Mouse (Mus musculus) layer of hippocampus, adult 18-20 months (tissue): ENCODE measurements around the gene Gabrb1. TPM values are rescaled to one million over a fixed set of nuclear protein-coding genes. Genes with fewer than 3 reads are reported as not detected.
"Not testable (repeated sequence)": the region's sequence is repeated elsewhere in the genome, so short reads cannot be mapped to it uniquely, and the experiment has no call there.

Source experiments
- DNase-seq, 2 experiments: peaks; one replicate each; pipeline ENCODE4 v3.0.0; 2022; ENCODE audit warnings: low spot score in 2 of 2
- total RNA-seq, 2 experiments: library from RNA; stranded (reverse); gene quantifications; 2 replicates each; pipeline ENCODE4 v1.2.3; 2021

Gabrb1 gene
- total RNA-seq, 2 experiments from 2014 or later = 130 to 132 TPM

- DNase-seq = no peak
Measured at GRCm38 (mm10) chr5:72003811-72004435, 346.0 kb downstream of the Gabrb1 start.

- no peak for DNase-seq
Measured at GRCm38 (mm10) chr5:72036954-72037353, 379.0 kb downstream of the Gabrb1 start.

- no peak for DNase-seq
Measured at GRCm38 (mm10) chr5:72043226-72044151, 385.6 kb downstream of the Gabrb1 start.

GRCm38 (mm10) chr5:72046261-72046660, 388.3 kb downstream of the Gabrb1 start:
- DNase-seq = no peak

GRCm38 (mm10) chr5:72064079-72064478, 406.2 kb downstream of the Gabrb1 start:
- peak in 1 of 2 experiments; percentile 37 for DNase-seq

GRCm38 (mm10) chr5:72068826-72069225, 410.9 kb downstream of the Gabrb1 start:
- DNase-seq = peak in 1 of 2 experiments; percentile 63

- not testable (repeated sequence) for DNase-seq
Measured at GRCm38 (mm10) chr5:72069398-72069797, 411.5 kb downstream of the Gabrb1 start.

GRCm38 (mm10) chr5:72076781-72077180, 418.9 kb downstream of the Gabrb1 start:
- no peak for DNase-seq

GRCm38 (mm10) chr5:72086518-72086917, 428.6 kb downstream of the Gabrb1 start:
- no peak for DNase-seq

- DNase-seq = peak in 1 of 2 experiments; percentile 71
Measured at GRCm38 (mm10) chr5:72094582-72094981, 436.7 kb downstream of the Gabrb1 start.

GRCm38 (mm10) chr5:72095015-72095414, 437.1 kb downstream of the Gabrb1 start:
- no peak for DNase-seq

- no peak for DNase-seq
Measured at GRCm38 (mm10) chr5:72104274-72104921, 446.5 kb downstream of the Gabrb1 start.

GRCm38 (mm10) chr5:72122414-72123037, 464.6 kb downstream of the Gabrb1 start:
- no peak for DNase-seq

GRCm38 (mm10) chr5:72126681-72127080, 468.8 kb downstream of the Gabrb1 start:
- peak in 1 of 2 experiments; percentile 60 for DNase-seq

- DNase-seq = no peak
Measured at GRCm38 (mm10) chr5:72133906-72134305, 476.0 kb downstream of the Gabrb1 start.

GRCm38 (mm10) chr5:72138256-72138655, 480.3 kb downstream of the Gabrb1 start:
- no peak for DNase-seq

GRCm38 (mm10) chr5:72139619-72140018, 481.7 kb downstream of the Gabrb1 start:
- DNase-seq = no peak

- peak in 1 of 2 experiments; percentile 68 for DNase-seq
Measured at GRCm38 (mm10) chr5:72148679-72149078, 490.8 kb downstream of the Gabrb1 start.

GRCm38 (mm10) chr5:72150870-72151269, 493.0 kb downstream of the Gabrb1 start:
- no peak for DNase-seq

GRCm38 (mm10) chr5:72155686-72156085, 497.8 kb downstream of the Gabrb1 start:
- not testable (repeated sequence) for DNase-seq

- DNase-seq = no peak
Measured at GRCm38 (mm10) chr5:72156598-72156997, 498.7 kb downstream of the Gabrb1 start.
